8 mouse cellular contexts compared by ENCODE assay signal in genomic region chr7:3272206-3272605, GRCm38 (mm10).
"Had no signal": no experiment of that assay in that cellular context is flagged by ENCODE, and none has a peak within 500 bp of the region (broad histone marks: within the 10 kb centered on the region; RNA-seq: fewer than 3 reads in every experiment).

No protein-coding gene starts in this region.

- DNase-seq: kidney, adult 8-10 months; kidney, postnatal 36 days; layer of hippocampus, adult 9-11 months; layer of hippocampus, postnatal 36 days; lung, embryonic 14.5 days; lung, postnatal 10 days; lung, postnatal 4 days; right cerebral cortex, postnatal 14 days had no signal
